Mouse (Mus musculus) megakaryocyte, embryonic 14.5 days (primary cell): ENCODE measurements around the gene Dnttip2. TPM values are rescaled to one million over a fixed set of nuclear protein-coding genes. Genes with fewer than 3 reads are reported as not detected.

Source experiments
- H3K27me3 ChIP-seq: replicated peaks from 2 replicates; pipeline ENCODE3; 2012; ENCODE audit warnings: inconsistent platforms
- H3K36me3 ChIP-seq: replicated peaks from 2 replicates; pipeline ENCODE3; 2012; ENCODE audit warnings: low read length, inconsistent platforms, mixed read lengths
- H3K4me1 ChIP-seq: 2 replicates; pipeline ENCODE4 v1.6.1; 2012; ENCODE audit warnings: inconsistent platforms
- H3K4me3 ChIP-seq: replicated peaks from 2 replicates; pipeline ENCODE3; 2012; ENCODE audit warnings: moderate library complexity, mild to moderate bottlenecking, inconsistent platforms
- H3K9me3 ChIP-seq: 2 replicates; pipeline ENCODE4 v1.6.1; 2012; ENCODE audit warnings: inconsistent platforms
- FLI1 ChIP-seq: IDR thresholded peaks from 2 replicates; pipeline ENCODE4 v1.6.1; 2012; ENCODE audit warnings: low read length, inconsistent platforms, mixed read lengths
- GATA1 ChIP-seq: IDR thresholded peaks from 3 replicates; pipeline ENCODE4 v1.6.1; 2012; ENCODE audit warnings: mixed read lengths, low read length, inconsistent platforms, borderline replicate concordance
- polyA plus RNA-seq: library from polyadenylated mRNA; stranded (reverse); fragments of >175 nt; gene quantifications from 2 replicates; pipeline ENCODE4 v1.2.3, GENCODE M21; 2012; ENCODE audit warnings: low replicate concordance; ENCODE audit not compliant: insufficient read depth

Dnttip2 gene
- polyA plus RNA-seq, 1 experiment, result 4.4 TPM

- Histone ChIP-seq H3K27me3 (peaks cover 44% of the 10 kb centered on the region), H3K9me3 (no peaks in the 10 kb centered on the region), H3K4me1 (peaks cover 7% of the 10 kb centered on the region), H3K36me3 (no peaks in the 10 kb centered on the region), H3K4me3 (no peak overlapping the region)
- no peak for TF ChIP-seq FLI1
- TF ChIP-seq GATA1, result no peak
Measured at GRCm38 (mm10) chr3:122322226-122322625, 48.0 kb downstream of the Dnttip2 start.

- Histone ChIP-seq H3K9me3 (no peaks in the 10 kb centered on the region), H3K4me1 (peaks cover 7% of the 10 kb centered on the region), H3K4me3 (no peak overlapping the region), H3K36me3 (no peaks in the 10 kb centered on the region), H3K27me3 (peaks cover 49% of the 10 kb centered on the region)
- no peak for TF ChIP-seq GATA1
- TF ChIP-seq FLI1, result no peak
Measured at GRCm38 (mm10) chr3:122323841-122324240, 49.7 kb downstream of the Dnttip2 start.

- peaks cover 7% of the 10 kb centered on the region for H3K4me1 ChIP-seq
- H3K27me3 ChIP-seq, result peaks cover 49% of the 10 kb centered on the region
- H3K36me3 ChIP-seq, result no peaks in the 10 kb centered on the region
- no peak for TF ChIP-seq FLI1
- no peak for TF ChIP-seq GATA1
- H3K9me3 ChIP-seq, result no peaks in the 10 kb centered on the region
- H3K4me3 ChIP-seq, result no peak overlapping the region
Measured at GRCm38 (mm10) chr3:122324528-122324927, 50.3 kb downstream of the Dnttip2 start.

- Histone ChIP-seq H3K9me3 (no peaks in the 10 kb centered on the region), H3K4me3 (no peak overlapping the region), H3K27me3 (peaks cover 56% of the 10 kb centered on the region), H3K36me3 (no peaks in the 10 kb centered on the region), H3K4me1 (peaks cover 14% of the 10 kb centered on the region)
- TF ChIP-seq GATA1, result no peak
- no peak for TF ChIP-seq FLI1
Measured at GRCm38 (mm10) chr3:122330484-122330883, 56.3 kb downstream of the Dnttip2 start.

GRCm38 (mm10) chr3:122333493-122333892, 59.3 kb downstream of the Dnttip2 start:
- Histone ChIP-seq H3K4me1 (peaks cover 14% of the 10 kb centered on the region), H3K36me3 (no peaks in the 10 kb centered on the region), H3K27me3 (peaks cover 65% of the 10 kb centered on the region), H3K9me3 (no peaks in the 10 kb centered on the region), H3K4me3 (no peak overlapping the region)
- no peak for TF ChIP-seq GATA1
- no peak for TF ChIP-seq FLI1

GRCm38 (mm10) chr3:122333902-122334301, 59.7 kb downstream of the Dnttip2 start:
- no peaks in the 10 kb centered on the region for H3K36me3 ChIP-seq
- H3K4me3 ChIP-seq, result no peak overlapping the region
- peaks cover 69% of the 10 kb centered on the region for H3K27me3 ChIP-seq
- peaks cover 14% of the 10 kb centered on the region for H3K4me1 ChIP-seq
- no peaks in the 10 kb centered on the region for H3K9me3 ChIP-seq
- TF ChIP-seq GATA1 (no peak), FLI1 (no peak)

GRCm38 (mm10) chr3:122334375-122334774, 60.2 kb downstream of the Dnttip2 start:
- no peaks in the 10 kb centered on the region for H3K9me3 ChIP-seq
- no peaks in the 10 kb centered on the region for H3K36me3 ChIP-seq
- TF ChIP-seq FLI1 (no peak), GATA1 (no peak)
- no peak overlapping the region for H3K4me3 ChIP-seq
- peaks cover 67% of the 10 kb centered on the region for H3K27me3 ChIP-seq
- H3K4me1 ChIP-seq, result peaks cover 14% of the 10 kb centered on the region

Other genes with a start within 250 kb of the Dnttip2 start
- 29.2 and 35.1 TPM in 2 replicates for gene Abca4, start 229.9 kb upstream of the Dnttip2 start, polyA plus RNA-seq
- 799 and 1,910 TPM in 2 replicates for gene Gclm, start 28.8 kb upstream of the Dnttip2 start, polyA plus RNA-seq
- 2.4 and 3.6 TPM in 2 replicates for gene Bcar3, start 19.7 kb downstream of the Dnttip2 start, polyA plus RNA-seq